Mouse (Mus musculus): ENCODE data around the gene Tas2r135.

The Tas2r135 gene

DNA sequence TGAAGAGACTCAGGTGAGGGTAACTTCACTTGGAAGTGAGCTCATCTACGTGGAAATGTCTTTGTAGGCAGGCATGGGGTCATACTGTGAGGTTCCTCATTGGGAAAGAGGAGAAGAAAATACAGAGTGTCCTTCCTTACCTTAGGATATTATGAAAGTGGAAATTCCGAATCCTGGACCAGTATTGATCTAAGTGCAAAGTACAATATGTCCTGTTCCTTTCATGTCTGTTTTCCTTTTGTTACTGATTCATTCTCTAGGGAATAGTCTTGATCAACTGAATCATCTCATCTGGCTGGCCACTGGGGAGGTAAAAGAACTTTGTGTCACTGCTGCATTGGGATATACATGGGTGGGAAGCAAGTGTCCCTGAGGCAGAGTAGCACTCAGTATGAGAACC is 30.3 kb downstream of the Tas2r135 start:
- no peaks in the 10 kb centered on the region for H3K36me3 ChIP-seq (ENCODE audit: control insufficient read depth, insufficient read depth, low read length, poor library complexity, severe bottlenecking)
- DNase-seq (ENCODE audit: low read depth, low spot score): no peak
- no peaks in the 10 kb centered on the region for H3K27me3 ChIP-seq (ENCODE audit: control insufficient read depth, insufficient read depth, low read length, poor library complexity, severe bottlenecking)

DNA sequence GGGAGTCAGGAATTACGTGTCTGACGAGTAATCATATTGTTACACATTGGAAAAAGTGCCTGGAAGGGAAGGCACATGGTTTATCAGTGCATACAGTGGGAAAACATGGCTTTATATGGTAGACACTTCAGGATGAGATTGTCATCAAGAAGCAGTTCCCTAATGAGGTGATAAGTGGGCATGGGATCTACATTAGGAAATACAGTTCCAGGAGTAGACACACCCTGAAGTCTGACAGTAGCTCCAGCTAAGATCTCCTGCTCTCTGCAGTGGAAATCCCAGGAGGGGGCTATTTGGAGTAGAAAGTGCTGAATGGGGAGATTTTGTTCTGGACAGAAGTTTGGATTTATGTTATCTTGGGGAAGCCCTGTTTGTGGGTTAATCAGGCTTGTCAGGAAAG is 36.2 kb downstream of the Tas2r135 start:
- H3K27me3 ChIP-seq (ENCODE audit: control insufficient read depth, insufficient read depth, low read length, poor library complexity, severe bottlenecking): no peaks in the 10 kb centered on the region
- no peaks in the 10 kb centered on the region for H3K36me3 ChIP-seq (ENCODE audit: control insufficient read depth, insufficient read depth, low read length, poor library complexity, severe bottlenecking)
- DNase-seq (ENCODE audit: low read depth, low spot score): no peak

DNA sequence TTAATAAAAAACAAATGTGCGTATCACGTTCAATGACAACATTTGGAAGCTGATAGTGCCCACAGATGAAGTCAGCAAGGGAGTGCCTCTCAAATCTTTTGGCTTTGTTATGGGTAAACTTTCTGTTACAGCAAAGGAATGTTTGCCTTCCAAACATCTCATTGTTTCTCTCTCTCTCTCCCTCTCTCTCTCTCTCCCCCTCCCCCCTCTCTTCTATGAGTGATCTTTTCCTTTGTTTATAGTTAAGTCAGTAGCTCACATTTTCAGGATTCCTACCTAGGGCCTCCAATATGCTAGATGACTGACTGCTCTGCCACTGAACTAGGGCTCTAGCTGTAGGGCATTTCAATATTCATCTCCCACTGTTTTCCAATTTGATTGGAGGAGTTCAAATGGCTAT is 39.3 kb downstream of the Tas2r135 start:
- H3K36me3 ChIP-seq (ENCODE audit: control insufficient read depth, insufficient read depth, low read length, poor library complexity, severe bottlenecking): no peaks in the 10 kb centered on the region
- no peak for DNase-seq (ENCODE audit: low read depth, low spot score)
- no peaks in the 10 kb centered on the region for H3K27me3 ChIP-seq (ENCODE audit: control insufficient read depth, insufficient read depth, low read length, poor library complexity, severe bottlenecking)

DNA sequence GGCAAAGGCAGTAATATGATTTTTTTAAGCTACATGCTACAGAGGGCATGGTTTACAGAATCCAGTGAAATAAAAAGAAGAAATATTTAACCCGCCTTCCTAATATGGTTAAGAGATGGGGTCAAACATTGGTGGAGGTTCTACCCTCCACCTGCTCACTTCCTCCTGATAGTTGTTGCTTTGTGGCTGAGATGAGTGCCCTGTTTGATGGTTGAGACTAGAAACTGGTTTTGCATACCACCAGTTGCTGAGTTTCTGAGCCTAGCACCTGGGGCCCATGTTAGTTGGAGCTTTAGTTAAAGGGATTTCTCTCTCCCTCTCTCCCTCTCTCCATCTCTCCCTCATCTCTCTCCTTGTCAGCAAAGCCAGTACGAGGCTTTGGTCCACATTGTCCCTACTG is 42.1 kb downstream of the Tas2r135 start:
- no peak for DNase-seq (ENCODE audit: low read depth, low spot score)
- Histone ChIP-seq H3K27me3 (ENCODE audit: control insufficient read depth, insufficient read depth, low read length, poor library complexity, severe bottlenecking) (no peaks in the 10 kb centered on the region), H3K36me3 (ENCODE audit: control insufficient read depth, insufficient read depth, low read length, poor library complexity, severe bottlenecking) (no peaks in the 10 kb centered on the region)

Data from splenic B cell, adult 2 months (primary cell).